Mouse (Mus musculus): Measurements from ENCODE around the gene Csdc2. TPM values are rescaled to one million over a fixed set of nuclear protein-coding genes. Genes with fewer than 3 reads are reported as not detected.
A peak's percentile ranks its signal among the peaks of the same experiment; 100 is the strongest.
"Not testable (repeated sequence)": the region's sequence is repeated elsewhere in the genome, so short reads cannot be mapped to it uniquely, and the experiment has no call there.

Gene Csdc2
- total and polyA plus RNA-seq, 2 experiments from 2014 or later: 118 to 273 TPM

DNA sequence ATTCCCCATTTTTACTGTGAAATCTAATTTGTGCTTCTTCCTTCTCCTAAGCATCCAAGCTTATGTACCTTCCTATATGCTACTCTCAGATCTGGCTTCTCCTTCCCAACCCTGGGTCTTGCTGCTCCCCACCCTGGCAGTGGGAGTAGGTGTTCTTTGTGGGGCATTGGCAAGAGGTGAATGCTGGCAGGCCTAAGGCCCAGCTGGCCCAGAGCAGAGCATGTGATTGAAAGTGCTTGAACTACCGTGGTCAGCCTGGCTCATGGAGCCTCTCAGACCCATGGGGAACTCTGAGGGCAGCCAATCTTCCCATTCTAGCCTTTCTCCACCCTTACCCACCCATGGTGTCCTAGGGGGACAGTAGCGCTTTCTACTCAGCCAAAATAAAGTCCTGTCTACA lies 40.2 kb upstream of the Csdc2 start:
- no peak overlapping the region for H3K4me3 ChIP-seq (ENCODE audit: low read depth, low read length)
- WGBS: 87% methylated on average over 2 of the region's 2 CpGs
- no peaks in the 10 kb centered on the region for H3K27me3 ChIP-seq (ENCODE audit: insufficient read depth, low read length)
- H3K4me1 ChIP-seq (ENCODE audit: insufficient read depth): no peaks in the 10 kb centered on the region
- no peak for TF ChIP-seq CTCF (IDR thresholded peaks at IDR 0.05; ENCODE audit: low read depth)
- no peak; the same call in 1 of the 2 replicates for ATAC-seq
- no peak for DNase-seq
- no peak overlapping the region for H3K9ac ChIP-seq
- no peak overlapping the region for H3K4me2 ChIP-seq (ENCODE audit: low read depth)
- H3K9me3 ChIP-seq (ENCODE audit: low read length): no peaks in the 10 kb centered on the region
- peak overlapping the region; percentile 9; the same call in 1 of the 2 replicates for H3K27ac ChIP-seq (ENCODE audit: low read depth, low read length)
- peaks cover 72% of the 10 kb centered on the region for H3K36me3 ChIP-seq (ENCODE audit: insufficient read depth)

DNA sequence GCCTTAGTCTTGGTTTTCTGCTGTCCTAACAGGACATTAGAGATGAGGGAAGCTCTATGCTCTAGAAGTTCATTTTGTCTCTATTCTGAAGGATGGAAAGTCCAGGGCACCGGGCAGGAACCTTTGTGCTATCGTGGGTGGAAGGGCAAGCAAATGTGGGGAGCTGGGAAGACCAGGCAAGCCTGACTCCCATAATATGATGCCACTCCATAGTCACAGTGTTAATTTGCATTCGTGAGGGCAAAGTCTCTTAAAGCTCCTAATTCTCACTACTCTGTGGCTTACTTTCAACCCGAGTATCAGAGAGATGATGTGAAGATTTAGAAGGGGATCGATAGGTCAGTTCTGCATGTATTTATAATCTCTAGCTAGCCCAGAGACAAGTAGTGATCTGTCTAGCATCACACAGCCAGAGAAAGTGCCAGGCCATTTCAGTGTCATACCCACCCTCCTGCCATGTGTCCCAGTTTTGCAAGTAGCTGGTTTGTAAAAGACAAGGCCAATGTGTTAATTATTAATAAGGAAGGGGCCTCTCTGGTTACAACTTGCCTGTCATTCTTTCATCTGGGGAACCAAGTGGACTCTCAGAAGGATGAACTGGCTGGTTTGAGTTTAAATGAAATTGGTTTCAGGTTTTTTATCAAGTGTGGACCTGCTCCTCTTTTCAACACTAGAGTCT lies 38.8 kb upstream of the Csdc2 start:
- Histone ChIP-seq H3K4me3 (ENCODE audit: low read depth, low read length) (no peak overlapping the region), H3K27ac (ENCODE audit: low read depth, low read length) (no peak overlapping the region), H3K36me3 (ENCODE audit: insufficient read depth) (peaks cover 69% of the 10 kb centered on the region), H3K27me3 (ENCODE audit: insufficient read depth, low read length) (no peaks in the 10 kb centered on the region), H3K4me1 (ENCODE audit: insufficient read depth) (no peaks in the 10 kb centered on the region), H3K4me2 (ENCODE audit: low read depth) (no peak overlapping the region), H3K9me3 (ENCODE audit: low read length) (no peaks in the 10 kb centered on the region), H3K9ac (no peak overlapping the region)
- DNase-seq (no peak), ATAC-seq (no peak)
- 88% methylated on average over 5 of the region's 5 CpGs for WGBS
- no peak for TF ChIP-seq CTCF (IDR thresholded peaks at IDR 0.05; ENCODE audit: low read depth)

DNA sequence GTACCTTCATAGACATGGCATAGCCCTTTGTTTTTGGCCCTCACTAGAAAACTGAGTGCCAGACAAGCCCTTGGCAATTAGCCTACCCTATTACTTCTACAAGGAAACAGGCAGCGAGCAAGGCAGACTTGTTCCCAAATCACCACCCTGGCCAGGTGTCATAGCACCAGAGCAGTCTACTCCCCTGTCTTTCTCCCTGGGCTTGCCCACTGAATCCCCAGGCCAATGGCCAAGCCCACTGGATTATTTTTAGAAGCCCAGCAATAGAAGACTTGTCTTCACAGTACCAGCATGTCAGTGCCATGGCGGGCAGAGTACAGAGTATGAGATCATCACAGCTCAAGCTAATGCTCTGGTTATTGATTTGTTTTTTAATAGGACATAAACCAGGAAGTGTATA lies 37.8 kb upstream of the Csdc2 start:
- no peak overlapping the region for H3K27ac ChIP-seq (ENCODE audit: low read depth, low read length)
- no peak overlapping the region for H3K4me3 ChIP-seq (ENCODE audit: low read depth, low read length)
- DNase-seq (no peak), ATAC-seq (no peak)
- H3K27me3 ChIP-seq (ENCODE audit: insufficient read depth, low read length): no peaks in the 10 kb centered on the region
- 76% methylated on average over 2 of the region's 2 CpGs for WGBS
- peaks cover 79% of the 10 kb centered on the region for H3K36me3 ChIP-seq (ENCODE audit: insufficient read depth)
- H3K9ac ChIP-seq: no peak overlapping the region
- no peaks in the 10 kb centered on the region for H3K9me3 ChIP-seq (ENCODE audit: low read length)
- TF ChIP-seq CTCF (IDR thresholded peaks at IDR 0.05; ENCODE audit: low read depth): no peak
- no peaks in the 10 kb centered on the region for H3K4me1 ChIP-seq (ENCODE audit: insufficient read depth)
- no peak overlapping the region for H3K4me2 ChIP-seq (ENCODE audit: low read depth)

DNA sequence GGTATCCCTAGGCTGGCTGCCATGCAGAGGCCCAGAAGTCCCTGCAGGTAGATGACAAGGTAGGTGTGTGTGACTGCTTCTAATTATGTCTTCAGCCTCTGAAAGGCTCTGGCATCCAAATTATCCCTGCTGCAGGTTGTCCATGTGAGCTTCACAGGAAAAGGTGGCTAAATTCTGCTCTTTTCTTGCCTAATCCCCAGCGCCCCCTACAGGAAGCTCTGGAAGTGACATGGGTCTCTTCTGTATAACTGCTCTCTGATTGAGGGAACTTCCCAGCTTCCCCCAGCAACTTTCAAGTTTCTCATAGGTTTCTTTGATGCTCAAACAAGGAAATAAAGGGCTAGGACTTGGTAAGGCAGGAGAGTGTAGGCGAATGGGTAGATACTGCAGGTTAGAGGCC lies 31.6 kb upstream of the Csdc2 start:
- H3K4me2 ChIP-seq (ENCODE audit: low read depth): no peak overlapping the region
- ATAC-seq (peak; percentile 27; the same call in 1 of the 2 replicates), DNase-seq (peak; percentile 75)
- no peak overlapping the region for H3K9ac ChIP-seq
- peak; percentile 81 for TF ChIP-seq CTCF (IDR thresholded peaks at IDR 0.05; ENCODE audit: low read depth)
- H3K9me3 ChIP-seq (ENCODE audit: low read length): no peaks in the 10 kb centered on the region
- H3K4me1 ChIP-seq (ENCODE audit: insufficient read depth): no peaks in the 10 kb centered on the region
- peaks cover 87% of the 10 kb centered on the region for H3K36me3 ChIP-seq (ENCODE audit: insufficient read depth)
- no peaks in the 10 kb centered on the region for H3K27me3 ChIP-seq (ENCODE audit: insufficient read depth, low read length)
- no peak overlapping the region for H3K4me3 ChIP-seq (ENCODE audit: low read depth, low read length)
- 34% methylated on average over 2 of the region's 2 CpGs for WGBS
- no peak overlapping the region for H3K27ac ChIP-seq (ENCODE audit: low read depth, low read length)

DNA sequence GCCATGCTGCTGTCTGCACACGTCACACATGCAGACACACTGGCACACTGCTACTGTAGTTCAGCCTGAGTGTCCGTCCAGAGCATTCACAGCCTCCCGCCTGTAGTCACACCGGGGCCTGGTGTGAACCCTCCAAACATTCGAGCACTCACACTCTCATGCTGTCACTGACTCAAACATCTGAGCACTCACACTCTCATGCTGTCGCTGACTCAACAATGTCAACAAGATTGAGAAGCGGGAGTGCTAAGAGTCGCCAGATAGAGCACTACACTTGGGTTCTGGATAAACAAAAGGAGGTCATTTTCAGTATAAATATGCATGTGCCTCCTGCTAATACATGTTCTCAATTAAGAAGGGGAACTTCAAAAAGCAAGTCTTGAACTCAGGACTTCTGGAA lies 28.6 kb upstream of the Csdc2 start:
- H3K27ac ChIP-seq (ENCODE audit: low read depth, low read length): no peak overlapping the region
- no peaks in the 10 kb centered on the region for H3K9me3 ChIP-seq (ENCODE audit: low read length)
- DNase-seq (no peak), ATAC-seq (no peak)
- no peak overlapping the region for H3K4me2 ChIP-seq (ENCODE audit: low read depth)
- H3K27me3 ChIP-seq (ENCODE audit: insufficient read depth, low read length): no peaks in the 10 kb centered on the region
- H3K4me1 ChIP-seq (ENCODE audit: insufficient read depth): no peaks in the 10 kb centered on the region
- TF ChIP-seq CTCF (IDR thresholded peaks at IDR 0.05; ENCODE audit: low read depth): no peak
- H3K9ac ChIP-seq: no peak overlapping the region
- 88% methylated on average over 8 of the region's 8 CpGs for WGBS
- no peak overlapping the region for H3K4me3 ChIP-seq (ENCODE audit: low read depth, low read length)
- H3K36me3 ChIP-seq (ENCODE audit: insufficient read depth): peaks cover 89% of the 10 kb centered on the region

DNA sequence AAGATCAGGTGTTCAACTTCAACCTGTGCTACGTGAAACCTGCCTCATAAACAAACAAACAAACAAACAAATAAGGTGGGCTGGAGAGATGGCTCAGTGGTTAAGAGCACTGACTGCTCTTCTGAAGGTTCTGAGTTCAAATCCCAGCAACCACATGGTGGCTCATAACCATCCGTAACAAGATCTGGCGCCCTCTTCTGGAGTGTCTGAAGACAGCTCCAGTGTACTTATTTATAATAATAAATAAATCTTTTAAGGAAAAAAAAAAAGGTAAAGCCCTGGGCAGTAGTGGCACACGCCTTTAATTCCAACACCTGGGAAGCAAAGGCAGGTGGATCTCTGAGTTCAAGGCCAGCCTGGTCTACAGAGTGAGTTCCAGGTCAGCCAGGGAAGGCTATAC lies 27.8 kb upstream of the Csdc2 start:
- H3K9me3 ChIP-seq (ENCODE audit: low read length); H3K4me1 ChIP-seq (ENCODE audit: insufficient read depth); H3K4me2 ChIP-seq (ENCODE audit: low read depth); H3K4me3 ChIP-seq (ENCODE audit: low read depth, low read length); ATAC-seq; DNase-seq; H3K27ac ChIP-seq (ENCODE audit: low read depth, low read length); H3K9ac ChIP-seq; H3K27me3 ChIP-seq (ENCODE audit: insufficient read depth, low read length): not testable (repeated sequence)
- WGBS: 92% methylated on average over 4 of the region's 4 CpGs
- H3K36me3 ChIP-seq (ENCODE audit: insufficient read depth): peaks cover 87% of the 10 kb centered on the region
- peak; percentile 16; the same call in 1 of the 2 replicates for TF ChIP-seq CTCF (IDR thresholded peaks at IDR 0.05; ENCODE audit: low read depth)

DNA sequence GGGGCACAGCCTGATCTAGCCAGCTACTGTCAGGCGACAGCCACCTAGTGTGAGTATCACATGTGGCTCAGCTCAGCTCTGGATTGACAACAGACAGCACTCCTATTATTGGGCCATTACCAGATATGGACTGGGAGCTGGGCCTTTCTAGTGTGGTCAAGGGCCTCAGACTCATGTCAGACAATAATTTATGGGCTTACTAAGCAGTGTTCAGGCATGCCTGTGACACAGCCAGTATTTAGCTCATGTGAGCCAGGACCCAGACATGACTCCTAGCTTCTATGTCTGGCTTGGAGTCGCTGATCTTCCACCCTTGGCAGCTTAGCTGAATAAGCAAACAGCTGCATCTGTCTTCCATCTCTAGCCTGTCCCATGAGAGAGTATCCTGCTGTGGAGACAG lies 24.1 kb upstream of the Csdc2 start:
- DNase-seq: no peak
- 79% methylated on average over 2 of the region's 2 CpGs for WGBS
- Histone ChIP-seq H3K9ac (no peak overlapping the region), H3K36me3 (ENCODE audit: insufficient read depth) (peaks cover 87% of the 10 kb centered on the region), H3K4me3 (ENCODE audit: low read depth, low read length) (no peak overlapping the region), H3K9me3 (ENCODE audit: low read length) (no peaks in the 10 kb centered on the region), H3K27me3 (ENCODE audit: insufficient read depth, low read length) (no peaks in the 10 kb centered on the region), H3K4me2 (ENCODE audit: low read depth) (no peak overlapping the region), H3K4me1 (ENCODE audit: insufficient read depth) (no peaks in the 10 kb centered on the region), H3K27ac (ENCODE audit: low read depth, low read length) (no peak overlapping the region)
- ATAC-seq: no peak
- no peak for TF ChIP-seq CTCF (IDR thresholded peaks at IDR 0.05; ENCODE audit: low read depth)

All from forebrain, postnatal 0 days (tissue).